Mouse (Mus musculus) hindlimb bud, embryonic 11.5 days (tissue): ENCODE data around the gene Zfp423.

Source experiments
- DNase-seq: peaks from one replicate; pipeline ENCODE4 v3.0.0-alpha.2; 2012; ENCODE audit warnings: low read depth, low spot score; ENCODE audit errors: extremely low spot score

The Zfp423 gene

GRCm38 (mm10) chr8:87953473-87953872, 5.9 kb downstream of the Zfp423 start:
- DNase-seq = no peak

- DNase-seq = no peak
Measured at GRCm38 (mm10) chr8:87952298-87952697, 7.1 kb downstream of the Zfp423 start.

GRCm38 (mm10) chr8:87944225-87944934, 15.0 kb downstream of the Zfp423 start:
- no peak for DNase-seq

- DNase-seq = no peak
Measured at GRCm38 (mm10) chr8:87943651-87944091, 15.7 kb downstream of the Zfp423 start.

GRCm38 (mm10) chr8:87940646-87941045, 18.7 kb downstream of the Zfp423 start:
- no peak for DNase-seq

GRCm38 (mm10) chr8:87939308-87939936, 20.0 kb downstream of the Zfp423 start:
- DNase-seq = no peak

GRCm38 (mm10) chr8:87938351-87939232, 20.8 kb downstream of the Zfp423 start:
- no peak for DNase-seq

- no peak for DNase-seq
Measured at GRCm38 (mm10) chr8:87937211-87937610, 22.2 kb downstream of the Zfp423 start.

GRCm38 (mm10) chr8:87935088-87935680, 24.2 kb downstream of the Zfp423 start:
- no peak for DNase-seq

- no peak for DNase-seq
Measured at GRCm38 (mm10) chr8:87934175-87934574, 25.2 kb downstream of the Zfp423 start.

- no peak for DNase-seq
Measured at GRCm38 (mm10) chr8:87933752-87934151, 25.6 kb downstream of the Zfp423 start.

- no peak for DNase-seq
Measured at GRCm38 (mm10) chr8:87928857-87929256, 30.5 kb downstream of the Zfp423 start.

- no peak for DNase-seq
Measured at GRCm38 (mm10) chr8:87927034-87927830, 32.2 kb downstream of the Zfp423 start.

- no peak for DNase-seq
Measured at GRCm38 (mm10) chr8:87926098-87926890, 33.1 kb downstream of the Zfp423 start.

- no peak for DNase-seq
Measured at GRCm38 (mm10) chr8:87922936-87923335, 36.5 kb downstream of the Zfp423 start.

GRCm38 (mm10) chr8:87922446-87922845, 36.9 kb downstream of the Zfp423 start:
- no peak for DNase-seq

GRCm38 (mm10) chr8:87918004-87918403, 41.4 kb downstream of the Zfp423 start:
- no peak for DNase-seq

GRCm38 (mm10) chr8:87915763-87916162, 43.6 kb downstream of the Zfp423 start:
- DNase-seq = no peak

- no peak for DNase-seq
Measured at GRCm38 (mm10) chr8:87914247-87914967, 45.0 kb downstream of the Zfp423 start.
